Comparison of ENCODE assay signal across 25 mouse cellular contexts in genomic region chr3:62885104-62885503, GRCm38 (mm10).
"Had no signal": no experiment of that assay in that cellular context is flagged by ENCODE, and none has a peak within 500 bp of the region (broad histone marks: within the 10 kb centered on the region; RNA-seq: fewer than 3 reads in every experiment).

No protein-coding gene starts in this region.

- H3K9me3 ChIP-seq: forebrain, embryonic 15.5 days; heart, embryonic 10.5 days; heart, embryonic 12.5 days; hindbrain, embryonic 10.5 days; hindbrain, embryonic 12.5 days; kidney, embryonic 15.5 days; limb, embryonic 10.5 days; limb, embryonic 12.5 days; liver, embryonic 13.5 days; liver, embryonic 15.5 days had no signal

- H3K9ac ChIP-seq: forebrain, embryonic 15.5 days; forebrain, postnatal 0 days; heart, embryonic 12.5 days; hindbrain, embryonic 12.5 days; hindbrain, embryonic 14.5 days; kidney, embryonic 15.5 days; limb, embryonic 12.5 days; liver, embryonic 13.5 days; liver, embryonic 15.5 days had no signal

- H3K4me2 ChIP-seq: forebrain, embryonic 15.5 days; heart, embryonic 12.5 days; hindbrain, embryonic 12.5 days; hindbrain, embryonic 14.5 days; kidney, embryonic 15.5 days; limb, embryonic 12.5 days; liver, embryonic 11.5 days; liver, embryonic 13.5 days; liver, embryonic 15.5 days had no signal

- H3K27ac ChIP-seq: forebrain, embryonic 15.5 days; heart, embryonic 10.5 days; hindbrain, embryonic 10.5 days; hindbrain, embryonic 12.5 days; hindbrain, embryonic 14.5 days; kidney, embryonic 15.5 days; kidney, postnatal 0 days; left cerebral cortex, adult 2 months; limb, embryonic 10.5 days; limb, embryonic 12.5 days; liver, embryonic 13.5 days; liver, embryonic 15.5 days had no signal

- H3K4me1 ChIP-seq: forebrain, embryonic 15.5 days; heart, embryonic 10.5 days; heart, embryonic 12.5 days; hindbrain, embryonic 10.5 days; hindbrain, embryonic 12.5 days; kidney, embryonic 15.5 days; limb, embryonic 10.5 days; limb, embryonic 12.5 days; liver, embryonic 13.5 days; liver, embryonic 15.5 days had no signal

- DNase-seq: forebrain, postnatal 0 days; gastrocnemius, postnatal 14 days; gastrocnemius, postnatal 36 days; heart, adult 18-20 months; heart, postnatal 10 days; heart, postnatal 4 days; kidney, postnatal 14 days; layer of hippocampus, adult 9-11 months; liver; liver, embryonic 13.5 days had no signal

- ATAC-seq: forebrain, embryonic 15.5 days; forebrain, postnatal 0 days; hindbrain, embryonic 16.5 days; inflammation-experienced regulatory T-cells, adult 6 months had no signal

- H3K4me3 ChIP-seq: forebrain, embryonic 15.5 days; heart, embryonic 10.5 days; heart, embryonic 12.5 days; hindbrain, embryonic 10.5 days; hindbrain, embryonic 12.5 days; kidney, embryonic 15.5 days; left cerebral cortex, adult 2 months; limb, embryonic 10.5 days; limb, embryonic 12.5 days; liver, embryonic 13.5 days; liver, embryonic 15.5 days had no signal

- H3K36me3 ChIP-seq: forebrain, embryonic 15.5 days; heart, embryonic 10.5 days; heart, embryonic 12.5 days; hindbrain, embryonic 10.5 days; hindbrain, embryonic 12.5 days; kidney, embryonic 15.5 days; limb, embryonic 10.5 days; limb, embryonic 12.5 days; liver, embryonic 13.5 days; liver, embryonic 15.5 days had no signal

- H3K27me3 ChIP-seq: forebrain, embryonic 15.5 days; heart, embryonic 12.5 days; hindbrain, embryonic 12.5 days; kidney, embryonic 15.5 days; limb, embryonic 12.5 days; liver, embryonic 13.5 days; liver, embryonic 15.5 days had no signal
